Mouse (Mus musculus): ENCODE measurements at regions not wholly inside any gene's neighbourhood (a gene's known extent, or its start where the extent isn't known, plus 50 kb on each side); places are given as distances from the start of the nearest gene placed in this dataset.

DNA sequence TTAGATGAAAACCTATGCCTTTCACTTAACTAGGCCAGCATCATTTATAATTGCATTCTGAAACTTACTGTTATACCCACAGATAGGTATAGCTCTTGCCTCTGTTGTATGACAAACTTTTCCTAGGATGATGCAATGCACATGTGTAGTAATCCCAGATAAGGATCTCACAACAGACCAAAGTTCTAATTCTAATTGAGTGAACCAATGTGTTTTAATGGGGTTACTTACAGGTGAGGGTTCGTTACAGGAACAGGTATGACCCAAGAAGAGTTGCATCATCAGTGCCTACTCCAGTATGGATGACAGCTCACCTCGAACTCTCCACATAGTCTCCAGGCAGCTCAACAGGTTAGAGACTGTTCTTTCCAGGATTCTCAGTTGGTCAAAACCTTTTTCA is 707.4 kb downstream of the Rfpl4b start:
- Histone ChIP-seq H3K27ac (no peak overlapping the region), H3K36me3 (replicated peaks; ENCODE audit: control insufficient read depth, insufficient read depth, low read depth) (no peaks in the 10 kb centered on the region), H3K9ac (replicated peaks) (no peak overlapping the region), H3K27me3 (ENCODE audit: control insufficient read depth, insufficient read depth, low read length) (no peaks in the 10 kb centered on the region), H3K4me3 (ENCODE audit: insufficient read depth in 1 of 2, low read depth in 2 of 2, low read length in 2 of 2) (no peak overlapping the region), H3K4me1 (replicated peaks; ENCODE audit: control insufficient read depth in 2 of 2, insufficient read depth in 2 of 2, low read length in 1 of 2) (no peaks in the 10 kb centered on the region), H3K9me3 (ENCODE audit: control insufficient read depth, low read length) (no peaks in the 10 kb centered on the region), H3K4me2 (ENCODE audit: low read depth) (no peak overlapping the region)
- ATAC-seq (ENCODE audit: insufficient read depth) (no peak), DNase-seq (ENCODE audit: low read depth in 3 of 3, low spot score in 3 of 3) (no peak)
- TF ChIP-seq CTCF (IDR thresholded peaks at IDR 0.05; ENCODE audit: low read depth) = no peak
- no peak for TF ChIP-seq EP300 (IDR thresholded peaks at IDR 0.05; ENCODE audit: low read depth)
- 37% methylated on average over 2 of the region's 2 CpGs for WGBS (ENCODE audit: insufficient replicate concordance)

DNA sequence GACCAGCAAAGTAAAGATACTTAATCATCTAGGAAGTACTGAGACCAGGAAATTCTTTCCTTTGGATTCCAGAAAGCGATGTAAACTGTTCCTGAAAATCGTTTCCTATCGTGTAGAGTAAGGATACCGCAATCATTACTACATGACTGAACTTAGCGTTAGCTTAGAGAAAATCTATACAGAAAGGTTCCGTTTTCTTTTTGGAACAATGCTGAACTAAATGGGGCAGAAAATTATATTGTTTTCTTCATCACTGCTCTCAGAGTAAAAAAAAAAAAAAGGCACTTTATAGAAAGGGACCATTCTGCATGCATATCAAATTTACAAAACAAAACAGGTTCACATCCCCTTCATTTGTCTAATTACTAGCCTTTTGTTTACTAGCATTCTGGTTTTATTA is 713.0 kb downstream of the Rfpl4b start:
- Histone ChIP-seq H3K27me3 (ENCODE audit: control insufficient read depth, insufficient read depth, low read length) (no peaks in the 10 kb centered on the region), H3K9me3 (ENCODE audit: control insufficient read depth, low read length) (no peaks in the 10 kb centered on the region), H3K9ac (replicated peaks) (no peak overlapping the region), H3K4me1 (replicated peaks; ENCODE audit: control insufficient read depth in 2 of 2, insufficient read depth in 2 of 2, low read length in 1 of 2) (no peaks in the 10 kb centered on the region), H3K27ac (no peak overlapping the region), H3K4me3 (ENCODE audit: insufficient read depth in 1 of 2, low read depth in 2 of 2, low read length in 2 of 2) (no peak overlapping the region), H3K36me3 (replicated peaks; ENCODE audit: control insufficient read depth, insufficient read depth, low read depth) (no peaks in the 10 kb centered on the region), H3K4me2 (ENCODE audit: low read depth) (no peak overlapping the region)
- no peak for TF ChIP-seq CTCF (IDR thresholded peaks at IDR 0.05; ENCODE audit: low read depth)
- TF ChIP-seq EP300 (IDR thresholded peaks at IDR 0.05; ENCODE audit: low read depth) = no peak
- 74% methylated on average over 6 of the region's 6 CpGs for WGBS (ENCODE audit: insufficient replicate concordance)
- ATAC-seq (ENCODE audit: insufficient read depth) = no peak
- no peak for DNase-seq (ENCODE audit: low read depth in 3 of 3, low spot score in 3 of 3)

DNA sequence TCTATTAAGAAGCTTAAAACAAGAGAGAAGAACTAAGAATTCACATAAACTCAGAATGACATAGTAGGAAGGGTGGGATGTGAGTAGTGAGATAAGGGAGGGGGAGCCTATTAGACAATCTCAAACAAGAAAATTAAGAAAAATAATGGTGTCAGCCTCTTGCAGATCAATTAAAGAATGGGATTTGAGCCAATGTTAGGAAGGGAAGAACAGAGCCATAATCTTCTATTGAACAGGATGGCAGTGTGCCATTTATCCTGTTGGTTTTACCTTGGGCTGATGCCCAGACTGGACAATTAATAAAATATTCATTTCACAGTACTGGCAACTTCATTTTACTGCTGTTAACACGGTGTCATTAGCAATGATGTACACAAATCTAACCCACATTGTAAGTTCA is 718.0 kb downstream of the Rfpl4b start:
- H3K9ac ChIP-seq (replicated peaks) = no peak overlapping the region
- no peaks in the 10 kb centered on the region for H3K36me3 ChIP-seq (replicated peaks; ENCODE audit: control insufficient read depth, insufficient read depth, low read depth)
- no peaks in the 10 kb centered on the region for H3K27me3 ChIP-seq (ENCODE audit: control insufficient read depth, insufficient read depth, low read length)
- no peak overlapping the region for H3K4me3 ChIP-seq (ENCODE audit: insufficient read depth in 1 of 2, low read depth in 2 of 2, low read length in 2 of 2)
- no peak overlapping the region for H3K27ac ChIP-seq
- no peak for TF ChIP-seq CTCF (IDR thresholded peaks at IDR 0.05; ENCODE audit: low read depth)
- no peak for TF ChIP-seq EP300 (IDR thresholded peaks at IDR 0.05; ENCODE audit: low read depth)
- 41% methylated on average over 1 of the region's 1 CpGs for WGBS (ENCODE audit: insufficient replicate concordance)
- no peak for DNase-seq (ENCODE audit: low read depth in 3 of 3, low spot score in 3 of 3)
- ATAC-seq (ENCODE audit: insufficient read depth) = no peak
- H3K4me2 ChIP-seq (ENCODE audit: low read depth) = no peak overlapping the region
- H3K9me3 ChIP-seq (ENCODE audit: control insufficient read depth, low read length) = no peaks in the 10 kb centered on the region
- H3K4me1 ChIP-seq (replicated peaks; ENCODE audit: control insufficient read depth in 2 of 2, insufficient read depth in 2 of 2, low read length in 1 of 2) = no peaks in the 10 kb centered on the region

DNA sequence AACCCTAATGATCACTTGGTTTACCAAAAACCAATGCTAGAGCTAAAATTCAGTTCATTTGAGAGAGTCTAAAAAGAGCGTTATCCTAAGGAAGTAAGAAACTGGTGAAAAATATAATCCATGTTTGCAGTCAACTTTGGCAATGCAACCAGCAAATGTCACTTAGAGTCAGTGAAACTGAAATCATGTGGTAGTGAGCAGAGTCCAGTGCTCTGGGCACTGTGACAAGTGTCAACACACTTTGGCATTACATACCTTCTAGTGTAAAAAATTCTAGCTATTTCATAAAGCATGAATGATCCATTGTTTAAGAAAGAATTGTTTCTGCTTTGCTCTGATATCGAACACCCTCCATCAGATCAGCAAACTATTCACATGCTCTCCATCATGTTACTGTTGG is 743.1 kb downstream of the Rfpl4b start:
- Histone ChIP-seq H3K4me1 (replicated peaks; ENCODE audit: control insufficient read depth in 2 of 2, insufficient read depth in 2 of 2, low read length in 1 of 2) (no peaks in the 10 kb centered on the region), H3K4me3 (ENCODE audit: insufficient read depth in 1 of 2, low read depth in 2 of 2, low read length in 2 of 2) (no peak overlapping the region), H3K9me3 (ENCODE audit: control insufficient read depth, low read length) (no peaks in the 10 kb centered on the region), H3K27me3 (ENCODE audit: control insufficient read depth, insufficient read depth, low read length) (no peaks in the 10 kb centered on the region), H3K9ac (replicated peaks) (no peak overlapping the region), H3K4me2 (ENCODE audit: low read depth) (no peak overlapping the region), H3K27ac (no peak overlapping the region), H3K36me3 (replicated peaks; ENCODE audit: control insufficient read depth, insufficient read depth, low read depth) (no peaks in the 10 kb centered on the region)
- TF ChIP-seq EP300 (IDR thresholded peaks at IDR 0.05; ENCODE audit: low read depth) (no peak), CTCF (IDR thresholded peaks at IDR 0.05; ENCODE audit: low read depth) (no peak)
- 76% methylated on average over 2 of the region's 2 CpGs for WGBS (ENCODE audit: insufficient replicate concordance)
- ATAC-seq (ENCODE audit: insufficient read depth) = no peak
- no peak for DNase-seq (ENCODE audit: low read depth in 3 of 3, low spot score in 3 of 3)

DNA sequence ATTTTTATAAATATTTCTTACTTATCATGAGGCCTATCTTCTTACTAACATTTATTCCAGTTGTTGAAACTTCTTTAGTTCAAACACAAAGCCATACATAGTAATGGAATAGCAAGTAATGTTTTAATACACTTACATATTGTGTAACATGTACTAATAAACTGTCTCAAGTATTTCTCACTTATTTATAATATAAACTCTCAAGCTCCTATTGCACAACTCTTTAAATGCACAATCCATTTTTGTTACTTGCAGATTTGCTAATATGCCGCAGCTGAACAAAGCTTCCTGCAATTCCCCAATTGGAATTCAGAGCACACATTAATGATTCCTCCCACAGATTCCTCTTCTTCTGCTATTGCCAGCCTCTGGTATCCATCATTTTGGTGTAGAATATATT is 749.2 kb downstream of the Rfpl4b start:
- Histone ChIP-seq H3K4me3 (ENCODE audit: insufficient read depth in 1 of 2, low read depth in 2 of 2, low read length in 2 of 2) (no peak overlapping the region), H3K36me3 (replicated peaks; ENCODE audit: control insufficient read depth, insufficient read depth, low read depth) (no peaks in the 10 kb centered on the region), H3K9ac (replicated peaks) (no peak overlapping the region), H3K4me2 (ENCODE audit: low read depth) (no peak overlapping the region), H3K27me3 (ENCODE audit: control insufficient read depth, insufficient read depth, low read length) (no peaks in the 10 kb centered on the region), H3K27ac (no peak overlapping the region), H3K9me3 (ENCODE audit: control insufficient read depth, low read length) (no peaks in the 10 kb centered on the region), H3K4me1 (replicated peaks; ENCODE audit: control insufficient read depth in 2 of 2, insufficient read depth in 2 of 2, low read length in 1 of 2) (no peaks in the 10 kb centered on the region)
- WGBS (ENCODE audit: insufficient replicate concordance) = 76% methylated on average over 1 of the region's 1 CpGs
- TF ChIP-seq CTCF (IDR thresholded peaks at IDR 0.05; ENCODE audit: low read depth) (no peak), EP300 (IDR thresholded peaks at IDR 0.05; ENCODE audit: low read depth) (no peak)
- ATAC-seq (ENCODE audit: insufficient read depth) (no peak), DNase-seq (ENCODE audit: low read depth in 3 of 3, low spot score in 3 of 3) (no peak)
